Mouse (Mus musculus): ENCODE results near the gene Gm20388.
A peak's percentile ranks its signal among the peaks of the same experiment; 100 is the strongest.

DNA sequence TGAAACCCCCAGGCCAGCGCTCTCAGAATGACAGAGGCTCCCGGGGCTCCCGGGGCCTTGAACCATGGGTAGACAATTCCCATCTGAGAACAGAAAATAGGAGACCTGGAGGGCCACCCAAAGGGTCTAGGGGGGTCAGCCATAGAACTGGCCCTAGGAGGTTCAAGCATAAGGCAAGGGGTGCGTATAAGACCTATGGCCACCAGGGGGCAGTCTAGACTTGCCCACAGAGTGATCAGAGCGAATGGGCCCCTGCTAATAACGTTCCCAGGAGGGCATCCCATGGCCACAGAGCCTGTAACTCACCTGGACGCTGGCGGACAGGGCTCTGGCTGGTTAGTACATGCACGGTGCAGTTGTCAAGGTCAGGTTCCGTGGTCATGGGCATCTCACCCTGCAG lies 2590.2 kb downstream of the Gm20388 start:
- TF ChIP-seq CTCF (IDR thresholded peaks at IDR 0.05; ENCODE audit: control insufficient read depth, insufficient read depth, low read length) (peak; percentile 97), POLR2A (IDR thresholded peaks at IDR 0.05; ENCODE audit: borderline replicate concordance, control insufficient read depth, low read depth, low read length) (no peak)

Measured in bone marrow, adult 2 months (tissue).